In genomic region chr7:55793952-55794603, GRCm38 (mm10) we compare ENCODE assay signal across 8 mouse cellular contexts. TPM values are rescaled to one million over a fixed set of nuclear protein-coding genes. Genes with fewer than 3 reads are reported as not detected.
DNase-seq lines count a peak whose midpoint lies in the region; ATAC-seq and TF ChIP-seq lines count a peak whose summit lies in the region.

Gene Tubgcp5 (plus strand): TSS chr7:55794154.

- peaks cover 27% of the 10 kb centered on the region for H3K36me3 ChIP-seq in embryonic facial prominence, embryonic 13.5 days
- no peaks in the 10 kb centered on the region; the same call in 1 of the 2 replicates for H3K36me3 ChIP-seq in kidney, adult 2 months (ENCODE audit: control insufficient read depth, insufficient read depth, low read length)
- peaks cover 32% of the 10 kb centered on the region for H3K36me3 ChIP-seq in limb, embryonic 12.5 days
- peaks cover 23% of the 10 kb centered on the region for H3K36me3 ChIP-seq in midbrain, embryonic 15.5 days (replicated peaks)
- H3K36me3 ChIP-seq in spleen, adult 2 months (ENCODE audit: control insufficient read depth, insufficient read depth, low read length), result peaks cover 9% of the 10 kb centered on the region

- peaks cover 7% of the 10 kb centered on the region for H3K4me1 ChIP-seq in embryonic facial prominence, embryonic 13.5 days
- 0 out of 2 replicates have a peak, but pooled peaks cover 2% of the 10 kb centered on the region for H3K4me1 ChIP-seq in kidney, adult 2 months (ENCODE audit: control insufficient read depth, insufficient read depth, low read length)
- peaks cover 8% of the 10 kb centered on the region for H3K4me1 ChIP-seq in limb, embryonic 12.5 days (replicated peaks)
- H3K4me1 ChIP-seq in midbrain, embryonic 15.5 days, result peaks cover 19% of the 10 kb centered on the region
- peaks cover 4% of the 10 kb centered on the region for H3K4me1 ChIP-seq in spleen, adult 2 months (ENCODE audit: control insufficient read depth, insufficient read depth, insufficient read length)

- TF ChIP-seq CTCF in kidney, adult 2 months (conservative IDR thresholded peaks at IDR 0.05; ENCODE audit: insufficient read depth, insufficient read length, low read depth, low read length), result no peak
- TF ChIP-seq CTCF in spleen, adult 2 months (IDR thresholded peaks at IDR 0.05; ENCODE audit: extremely low read depth, insufficient read depth, insufficient read length, insufficient replicate concordance), result no peak

- DNase-seq in 3134 (ENCODE audit: extremely low read depth, insufficient read length, low spot score), result peak; percentile 94
- peak; percentile 98 for DNase-seq in adrenal gland, postnatal 36 days
- DNase-seq in heart, adult 18-20 months, result peak; percentile 96 to 98
- DNase-seq in kidney, adult 2 months, result peak; percentile 99
- DNase-seq in spleen, adult 2 months (ENCODE audit: low read depth in 1 of 2, low spot score in 2 of 2), result peak; percentile 87 to 96

- under 1% methylated on average over 51 of the region's 51 CpGs for WGBS in embryonic facial prominence, embryonic 13.5 days
- WGBS in kidney, adult 2 months, result under 1% methylated on average over 51 of the region's 51 CpGs
- under 1% methylated on average over 51 of the region's 51 CpGs for WGBS in limb, embryonic 12.5 days
- 0% methylated on average over 51 of the region's 51 CpGs for WGBS in midbrain, embryonic 15.5 days
- under 1% methylated on average over 51 of the region's 51 CpGs for WGBS in spleen, adult 2 months

- no peaks in the 10 kb centered on the region for H3K27me3 ChIP-seq in embryonic facial prominence, embryonic 13.5 days
- H3K27me3 ChIP-seq in kidney, adult 2 months (replicated peaks; ENCODE audit: control insufficient read depth, insufficient read depth, low read length), result no peaks in the 10 kb centered on the region
- no peaks in the 10 kb centered on the region for H3K27me3 ChIP-seq in limb, embryonic 12.5 days
- H3K27me3 ChIP-seq in midbrain, embryonic 15.5 days (replicated peaks), result no peaks in the 10 kb centered on the region
- no peaks in the 10 kb centered on the region for H3K27me3 ChIP-seq in spleen, adult 2 months (ENCODE audit: control insufficient read depth, insufficient read depth, low read length)

- peak within 1 kb of the TSS; percentile 96 for H3K9ac ChIP-seq in embryonic facial prominence, embryonic 13.5 days
- peak within 1 kb of the TSS; percentile 92 for H3K9ac ChIP-seq in limb, embryonic 12.5 days (replicated peaks)
- peak within 1 kb of the TSS; percentile 74 for H3K9ac ChIP-seq in midbrain, embryonic 15.5 days

- peak; percentile 95 for ATAC-seq in embryonic facial prominence, embryonic 13.5 days (ENCODE audit: insufficient number of reproducible peaks, insufficient read depth, low FRiP score, low TSS enrichment, low read depth)
- peak; percentile 99 for ATAC-seq in limb, embryonic 12.5 days (ENCODE audit: insufficient number of reproducible peaks, insufficient read depth, low FRiP score, low TSS enrichment, low read depth)
- ATAC-seq in midbrain, embryonic 15.5 days (replicated peaks), result peak; percentile 100

- TF ChIP-seq POLR2A in kidney, adult 2 months (IDR thresholded peaks at IDR 0.05; ENCODE audit: low read depth, low read length), result peak; percentile 77
- TF ChIP-seq POLR2A in spleen, adult 2 months (IDR thresholded peaks at IDR 0.05; ENCODE audit: low read depth, low read length), result peak; percentile 82

- peak within 1 kb of the TSS; percentile 74 for H3K4me2 ChIP-seq in embryonic facial prominence, embryonic 13.5 days
- H3K4me2 ChIP-seq in limb, embryonic 12.5 days, result peak within 1 kb of the TSS; percentile 75
- peak within 1 kb of the TSS; percentile 71 for H3K4me2 ChIP-seq in midbrain, embryonic 15.5 days

- H3K9me3 ChIP-seq in embryonic facial prominence, embryonic 13.5 days, result no peaks in the 10 kb centered on the region
- no peaks in the 10 kb centered on the region for H3K9me3 ChIP-seq in limb, embryonic 12.5 days
- no peaks in the 10 kb centered on the region for H3K9me3 ChIP-seq in midbrain, embryonic 15.5 days

- peak within 1 kb of the TSS; percentile 78 for H3K4me3 ChIP-seq in embryonic facial prominence, embryonic 13.5 days
- peak within 1 kb of the TSS; percentile 94 for H3K4me3 ChIP-seq in kidney, adult 2 months (ENCODE audit: insufficient read depth, low read depth, low read length)
- peak within 1 kb of the TSS; percentile 78 for H3K4me3 ChIP-seq in limb, embryonic 12.5 days (replicated peaks)
- peak within 1 kb of the TSS; percentile 62 for H3K4me3 ChIP-seq in midbrain, embryonic 15.5 days
- H3K4me3 ChIP-seq in spleen, adult 2 months (ENCODE audit: extremely low read depth, insufficient read depth, insufficient read length), result peak within 1 kb of the TSS; percentile 74

- peak within 1 kb of the TSS; percentile 82 for H3K27ac ChIP-seq in embryonic facial prominence, embryonic 13.5 days
- H3K27ac ChIP-seq in kidney, adult 2 months (ENCODE audit: insufficient read depth, low read depth, low read length), result peak within 1 kb of the TSS; percentile 49; the same call in 1 of the 2 replicates
- H3K27ac ChIP-seq in limb, embryonic 12.5 days, result peak within 1 kb of the TSS; percentile 77
- H3K27ac ChIP-seq in midbrain, embryonic 15.5 days, result peak within 1 kb of the TSS; percentile 86
- H3K27ac ChIP-seq in spleen, adult 2 months (ENCODE audit: insufficient read depth, low read length), result peak within 1 kb of the TSS; percentile 42

RNA-seq across cellular contexts. Expression of gene Tubgcp5, which starts in this region (rescaled TPM):
- 10 to 100 TPM; 15.3 to 18.4 TPM for total RNA-seq in adrenal gland, postnatal 36 days (2021)
- polyA plus RNA-seq in embryonic facial prominence, embryonic 13.5 days (2015; fragmentation: Nextera tagmentation; extraction: Ambion mirVana), result 45.6 and 52.7 TPM in 2 replicates
- 1 to 10 TPM; 8.0 to 9.3 TPM for total RNA-seq in heart, adult 18-20 months (2021)
- polyA plus RNA-seq in kidney, adult 2 months (2012; rRNA removed), result 2.3 and 3.4 TPM in 2 replicates
- polyA plus RNA-seq in limb, embryonic 12.5 days (2016; fragmentation: Nextera tagmentation; extraction: Ambion mirVana), result 45.6 and 52.3 TPM in 2 replicates
- 36.1 and 42.9 TPM in 2 replicates for polyA plus RNA-seq in midbrain, embryonic 15.5 days (2015; fragmentation: Nextera tagmentation; extraction: Ambion mirVana)
- 2.3 and 2.9 TPM in 2 replicates for polyA plus RNA-seq in spleen, adult 2 months (2012; rRNA removed)

Comparison
In these comparisons a context has a peak if more than half of its experiments do, and no peak if none do; other contexts are left out.
1. Peak in every context shown above with its lines: DNase-seq, ATAC-seq, H3K4me3 ChIP-seq and H3K27ac ChIP-seq.